Mouse (Mus musculus) kidney, postnatal 0 days (tissue): ENCODE measurements around the gene Rcbtb2. TPM values are rescaled to one million over a fixed set of nuclear protein-coding genes. Genes with fewer than 3 reads are reported as not detected.

Experiments
- ATAC-seq: fragments of 200-750 bp; cut with Nextera tagmentation; replicated peaks from 2 replicates; pipeline ENCODE4 v1.8.0; 2017; ENCODE audit warnings: low read depth, moderate number of reproducible peaks, moderate TSS enrichment, moderate library complexity; ENCODE audit not compliant: low FRiP score
- DNase-seq: peaks from one replicate; pipeline ENCODE4 v3.0.0-alpha.2; 2016; ENCODE audit warnings: low spot score
- H3K27ac ChIP-seq: fragments of 300-500 bp; sonication (generic); 2 replicates; pipeline ENCODE4 v1.5.1; 2014; ENCODE audit warnings: mild to moderate bottlenecking
- H3K27me3 ChIP-seq: fragments of 300-500 bp; sonication (generic); 2 replicates; pipeline ENCODE4 v1.6.1; 2014; ENCODE audit warnings: low read length, mixed read lengths; ENCODE audit not compliant: insufficient read depth
- H3K36me3 ChIP-seq: fragments of 300-500 bp; sonication (generic); 2 replicates; pipeline ENCODE4 v1.6.1; 2014; ENCODE audit warnings: low read length, mixed read lengths; ENCODE audit not compliant: insufficient read depth
- H3K4me1 ChIP-seq: fragments of 300-500 bp; sonication (generic); replicated peaks from 2 replicates; pipeline ENCODE4 v1.6.1; 2014; ENCODE audit warnings: antibody characterized with exemption, low read length, mixed read lengths; ENCODE audit not compliant: insufficient read depth
- H3K4me2 ChIP-seq: fragments of 300-500 bp; sonication (generic); 2 replicates; pipeline ENCODE4 v1.6.1; 2014; ENCODE audit warnings: mild to moderate bottlenecking, low read length, moderate library complexity, mixed read lengths
- H3K4me3 ChIP-seq: fragments of 300-500 bp; sonication (generic); replicated peaks from 2 replicates; pipeline ENCODE4 v1.5.1; 2014; ENCODE audit warnings: low read depth, low read length
- H3K9ac ChIP-seq: fragments of 300-500 bp; sonication (generic); 2 replicates; pipeline ENCODE4 v1.6.1; 2014; ENCODE audit warnings: low read depth, low read length
- H3K9me3 ChIP-seq: fragments of 300-500 bp; sonication (generic); replicated peaks from 2 replicates; pipeline ENCODE4 v1.6.1; 2016; ENCODE audit warnings: low read length, inconsistent platforms, mixed read lengths
- CTCF ChIP-seq: IDR thresholded peaks from 2 replicates; pipeline ENCODE4 v1.5.1; 2016; ENCODE audit warnings: antibody characterized with exemption, low read depth, mild to moderate bottlenecking, moderate library complexity
- WGBS: fragments of 180-500 bp; shearing (Covaris S2); extraction: QIAGEN DNeasy Blood & Tissue Kit; methylation state at CpG from one replicate; pipeline ENCODE4 v1.1.7; 2014; 5-methylcytosine and 5-hydroxymethylcytosine counted together
- polyA plus RNA-seq: library from polyadenylated mRNA; unstranded; fragments of >200 nt; fragmentation: Nextera tagmentation; extraction: Ambion mirVana; gene quantifications from 2 replicates; pipeline ENCODE4 v1.2.1, GENCODE M21; 2015

Rcbtb2 gene
- polyA plus RNA-seq, result 87.4 and 93.7 TPM in 2 replicates

DNA sequence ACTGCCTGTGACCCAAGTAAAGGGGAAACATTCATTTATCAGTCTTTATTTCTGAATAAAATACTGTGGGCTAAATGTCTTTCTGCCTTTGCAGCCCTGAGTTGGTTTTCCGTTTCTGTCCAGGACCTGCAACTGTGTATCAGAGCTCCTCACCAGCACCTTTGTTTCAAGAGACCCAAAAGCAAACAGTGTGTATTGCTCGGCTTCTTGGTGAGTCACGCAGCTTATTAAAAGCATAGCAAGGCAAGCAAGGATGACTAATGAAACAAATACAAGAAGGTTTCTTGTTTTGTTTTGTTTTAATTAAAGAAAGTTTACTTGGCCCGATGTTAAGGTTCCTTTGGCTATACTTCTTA, at the start of gene Rcbtb2:
TSS of gene Rcbtb2 (plus strand) at position 115 of the 356 bp plus-strand sequence.
- no peak within 1 kb of the TSS for H3K9ac ChIP-seq
- H3K36me3 ChIP-seq, result no peaks in the 10 kb centered on the region
- no peak within 1 kb of the TSS for H3K4me2 ChIP-seq
- H3K9me3 ChIP-seq, result no peaks in the 10 kb centered on the region
- no peak within 1 kb of the TSS for H3K27ac ChIP-seq
- ATAC-seq (no peak), DNase-seq (no peak)
- H3K4me3 ChIP-seq, result no peak within 1 kb of the TSS
- no peak for TF ChIP-seq CTCF
- 45% methylated on average over 4 of the region's 4 CpGs for whole genome bisulfite sequencing
- no peaks in the 10 kb centered on the region for H3K27me3 ChIP-seq
- H3K4me1 ChIP-seq, result no peaks in the 10 kb centered on the region

GRCm38 (mm10) chr14:73083563-73083962, 39.3 kb upstream of the Rcbtb2 start:
- H3K27me3 ChIP-seq, result no peaks in the 10 kb centered on the region
- H3K9me3 ChIP-seq, result no peaks in the 10 kb centered on the region
- DNase-seq (no peak), ATAC-seq (no peak)
- WGBS, result 80% methylated on average over 2 of the region's 2 CpGs
- H3K9ac ChIP-seq, result no peak overlapping the region
- no peak overlapping the region for H3K4me2 ChIP-seq
- H3K4me1 ChIP-seq, result no peaks in the 10 kb centered on the region
- H3K36me3 ChIP-seq, result no peaks in the 10 kb centered on the region
- H3K4me3 ChIP-seq, result no peak overlapping the region
- no peak overlapping the region for H3K27ac ChIP-seq
- TF ChIP-seq CTCF, result no peak

DNA sequence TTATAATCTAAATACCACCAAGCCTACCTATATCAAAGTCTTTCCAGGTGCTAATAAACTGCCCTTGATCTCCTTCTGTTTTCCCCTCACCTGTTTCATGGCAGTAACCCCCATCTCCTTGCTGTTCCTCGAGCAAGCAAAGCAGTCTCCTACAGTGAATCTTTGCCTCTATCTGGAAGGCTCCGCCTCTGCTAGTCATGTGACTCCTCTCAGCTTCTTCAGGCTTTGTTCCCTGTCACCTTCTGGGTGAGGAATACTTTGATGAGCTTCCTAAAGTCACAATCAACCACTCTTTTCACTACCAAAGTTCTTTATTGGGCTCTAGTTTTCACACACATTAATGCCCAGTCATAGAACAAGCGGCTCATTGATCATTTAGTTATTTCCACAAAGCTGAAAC, 36.4 kb upstream of the Rcbtb2 start:
- Histone ChIP-seq H3K4me2 (no peak overlapping the region), H3K4me3 (no peak overlapping the region), H3K9me3 (no peaks in the 10 kb centered on the region), H3K27me3 (no peaks in the 10 kb centered on the region), H3K36me3 (no peaks in the 10 kb centered on the region), H3K4me1 (no peaks in the 10 kb centered on the region), H3K9ac (no peak overlapping the region), H3K27ac (no peak overlapping the region)
- DNase-seq (no peak), ATAC-seq (no peak)
- TF ChIP-seq CTCF, result no peak
- WGBS, result 61% methylated on average over 3 of the region's 3 CpGs

DNA sequence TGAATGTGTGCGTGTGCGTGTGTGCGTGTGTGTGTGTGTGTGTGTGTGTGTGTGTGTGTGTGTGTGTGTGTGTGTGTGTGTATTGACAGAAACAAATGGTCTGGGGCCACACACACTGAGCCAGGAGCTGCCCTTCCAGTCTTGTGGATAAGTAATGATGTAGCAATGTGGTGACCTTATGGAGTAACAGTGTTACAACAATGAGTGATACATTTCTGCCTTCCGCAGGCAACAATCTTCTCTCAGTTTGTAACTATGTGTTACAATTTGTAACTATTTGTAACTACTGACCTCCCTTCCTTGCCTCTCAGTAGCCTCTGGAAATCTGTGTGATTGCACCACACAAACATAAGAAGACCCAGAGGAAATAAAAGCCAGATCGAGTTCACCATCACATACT, 35.6 kb upstream of the Rcbtb2 start:
- H3K27me3 ChIP-seq, result no peaks in the 10 kb centered on the region
- 88% methylated on average over 5 of the region's 5 CpGs for WGBS
- H3K4me2 ChIP-seq, result no peak overlapping the region
- H3K9me3 ChIP-seq, result no peaks in the 10 kb centered on the region
- no peaks in the 10 kb centered on the region for H3K4me1 ChIP-seq
- ATAC-seq (no peak), DNase-seq (no peak)
- no peak for TF ChIP-seq CTCF
- no peak overlapping the region for H3K27ac ChIP-seq
- no peak overlapping the region for H3K4me3 ChIP-seq
- no peak overlapping the region for H3K9ac ChIP-seq
- H3K36me3 ChIP-seq, result no peaks in the 10 kb centered on the region

GRCm38 (mm10) chr14:73087746-73088145, 35.1 kb upstream of the Rcbtb2 start:
- ATAC-seq, result no peak
- no peaks in the 10 kb centered on the region for H3K27me3 ChIP-seq

GRCm38 (mm10) chr14:73088224-73088623, 34.6 kb upstream of the Rcbtb2 start:
- no peaks in the 10 kb centered on the region for H3K9me3 ChIP-seq
- H3K27ac ChIP-seq, result no peak overlapping the region
- no peaks in the 10 kb centered on the region for H3K4me1 ChIP-seq
- TF ChIP-seq CTCF, result no peak
- WGBS, result 100% methylated on average over 1 of the region's 1 CpGs
- no peak for DNase-seq
- H3K27me3 ChIP-seq, result no peaks in the 10 kb centered on the region
- no peak overlapping the region for H3K4me3 ChIP-seq
- ATAC-seq, result no peak
- H3K36me3 ChIP-seq, result no peaks in the 10 kb centered on the region
- no peak overlapping the region for H3K9ac ChIP-seq
- no peak overlapping the region for H3K4me2 ChIP-seq

More at GRCm38 (mm10) chr14:73087746-73088145, 35.1 kb upstream of the Rcbtb2 start:
- 85% methylated on average over 5 of the region's 5 CpGs for WGBS
- DNase-seq, result no peak
- H3K4me1 ChIP-seq, result no peaks in the 10 kb centered on the region
- no peak overlapping the region for H3K9ac ChIP-seq
- no peak for TF ChIP-seq CTCF
- H3K4me3 ChIP-seq, result no peak overlapping the region
- no peak overlapping the region for H3K4me2 ChIP-seq
- H3K36me3 ChIP-seq, result no peaks in the 10 kb centered on the region
- no peak overlapping the region for H3K27ac ChIP-seq
- H3K9me3 ChIP-seq, result no peaks in the 10 kb centered on the region

DNA sequence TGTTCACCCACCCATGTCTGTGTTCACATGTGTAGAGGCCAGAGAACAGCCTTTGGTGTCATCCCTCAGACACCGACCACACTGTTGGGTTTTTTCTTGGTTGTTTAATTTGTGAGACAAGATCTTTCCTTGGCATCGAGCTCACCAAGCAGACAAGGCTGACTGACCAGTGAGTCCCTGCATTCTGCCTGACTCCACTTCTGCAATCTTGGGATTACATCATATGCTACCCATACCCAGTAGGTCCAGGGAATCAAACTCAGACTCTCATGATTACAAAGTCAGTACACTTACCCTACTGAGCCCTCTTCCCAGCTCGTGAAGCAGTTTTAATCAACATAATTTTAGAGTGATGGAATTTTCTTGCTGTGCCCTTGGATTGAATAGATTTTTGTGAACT, 30.0 kb upstream of the Rcbtb2 start:
- 89% methylated on average over 3 of the region's 3 CpGs for WGBS
- Histone ChIP-seq H3K4me2 (no peak overlapping the region), H3K9ac (no peak overlapping the region), H3K4me3 (no peak overlapping the region), H3K9me3 (no peaks in the 10 kb centered on the region), H3K27me3 (no peaks in the 10 kb centered on the region), H3K36me3 (no peaks in the 10 kb centered on the region), H3K27ac (no peak overlapping the region), H3K4me1 (no peaks in the 10 kb centered on the region)
- DNase-seq (no peak), ATAC-seq (no peak)
- TF ChIP-seq CTCF, result no peak
